Comparison of ENCODE assay signal across 22 mouse cellular contexts in the genomic region with DNA sequence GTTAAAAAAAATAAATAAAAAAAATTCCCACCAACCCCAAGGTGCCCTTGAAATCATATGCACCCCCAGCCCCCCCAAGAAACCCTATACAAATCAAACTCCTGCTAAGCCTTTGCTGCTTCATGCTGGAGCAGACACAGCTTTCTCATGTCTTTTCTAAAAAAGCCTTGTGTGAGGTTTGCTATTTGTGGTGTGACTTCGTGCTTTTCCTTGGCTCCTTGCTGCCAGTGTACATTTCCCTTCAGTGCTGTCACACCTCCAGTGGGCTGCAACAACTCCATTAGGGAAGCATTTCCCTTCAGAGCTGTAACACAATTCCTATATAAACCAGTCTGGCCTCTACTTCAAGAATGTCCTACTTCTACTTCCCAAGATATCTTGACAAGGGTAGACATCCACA.
A peak's percentile ranks its signal among the peaks of the same experiment; 100 is the strongest.
DNase-seq lines count a peak whose midpoint lies in the region; ATAC-seq lines count a peak whose summit lies in the region.
"Had no signal": no experiment of that assay in that cellular context is flagged by ENCODE, and none has a peak within 500 bp of the region (broad histone marks: within the 10 kb centered on the region; RNA-seq: fewer than 3 reads in every experiment).

No protein-coding gene starts in this region.

- intact Hi-C loops in left cerebral cortex, postnatal 36 days (cut with DNase I) = no loop called here

- DNase-seq in frontal cortex, postnatal 25 days (ENCODE audit: low spot score in 2 of 2) = no peak
- peak; percentile 4 for DNase-seq in left cerebral cortex, adult 11 months (ENCODE audit: low spot score)
- no peak for DNase-seq in left cerebral cortex, postnatal 36 days (ENCODE audit: low spot score in 2 of 2)
- peak; percentile 2 for DNase-seq in right cerebral cortex, adult 18-20 months
- DNase-seq in right cerebral cortex, postnatal 14 days = no peak
- no peak for DNase-seq in retina, embryonic 14.5 days (ENCODE audit: low spot score)
- DNase-seq: adrenal gland, adult 8-10 months; adrenal gland, postnatal 14 days; adrenal gland, postnatal 36 days; B cell, adult 2 months; cerebellum, adult 11 months; cerebellum, adult 18-20 months; cerebellum, adult 8-10 months; cerebellum, adult 9-11 months; cerebellum, postnatal 14 days; cerebellum, postnatal 36 days; embryo, embryonic 11 days had no signal

- ATAC-seq in frontal cortex, adult (ENCODE audit: low TSS enrichment) = peak; percentile 96
- ATAC-seq: activated CD4-positive, CD25-positive, alpha-beta regulatory T cell, adult 4 months; CD4-positive, CD25-positive, alpha-beta regulatory T cell, adult 4 months; forebrain, embryonic 14.5 days; Patski had no signal

Comparison
In these comparisons a context has a peak if more than half of its experiments do, and no peak if none do; other contexts are left out.
1. DNase-seq: peak in left cerebral cortex, adult 11 months (single experiment) and right cerebral cortex, adult 18-20 months (single experiment); none in frontal cortex, postnatal 25 days (0 of 2), left cerebral cortex, postnatal 36 days (0 of 2), right cerebral cortex, postnatal 14 days (single experiment) and retina, embryonic 14.5 days (single experiment).